Mouse (Mus musculus) liver, embryonic 16.5 days (tissue): ENCODE data around the gene Itga9. TPM values are rescaled to one million over a fixed set of nuclear protein-coding genes. Genes with fewer than 3 reads are reported as not detected.

ENCODE experiments used
- ATAC-seq: fragments of 200-750 bp; cut with Nextera tagmentation; 2 replicates; pipeline ENCODE4 v1.8.0; 2017; ENCODE audit warnings: low read depth, mild to moderate bottlenecking, moderate number of reproducible peaks, moderate library complexity
- H3K27ac ChIP-seq: fragments of 300-500 bp; sonication (generic); 2 replicates; pipeline ENCODE4 v1.5.1; 2014; ENCODE audit warnings: mild to moderate bottlenecking, low read length
- H3K27me3 ChIP-seq: fragments of 300-500 bp; sonication (generic); 2 replicates; pipeline ENCODE4 v1.6.1; 2014; ENCODE audit warnings: low read depth, low read length, mixed read lengths; ENCODE audit not compliant: control insufficient read depth, insufficient read depth
- H3K36me3 ChIP-seq: fragments of 300-500 bp; sonication (generic); 2 replicates; pipeline ENCODE4 v1.6.1; 2014; ENCODE audit warnings: mild to moderate bottlenecking; ENCODE audit not compliant: control insufficient read depth, insufficient read depth
- H3K4me1 ChIP-seq: fragments of 300-500 bp; sonication (generic); 2 replicates; pipeline ENCODE4 v1.6.1; 2014; ENCODE audit warnings: low read depth, low read length, mixed read lengths; ENCODE audit not compliant: control insufficient read depth
- H3K4me2 ChIP-seq: fragments of 300-500 bp; sonication (generic); 2 replicates; pipeline ENCODE4 v1.6.1; 2014; ENCODE audit warnings: low read depth, low read length, mixed read lengths
- H3K4me3 ChIP-seq: fragments of 300-500 bp; sonication (generic); 2 replicates; pipeline ENCODE4 v1.5.1; 2014; ENCODE audit warnings: low read depth, mild to moderate bottlenecking, low read length
- H3K9ac ChIP-seq: fragments of 300-500 bp; sonication (generic); 2 replicates; pipeline ENCODE4 v1.6.1; 2014; ENCODE audit warnings: low read depth, low read length
- H3K9me3 ChIP-seq: fragments of 300-500 bp; sonication (generic); replicated peaks from 2 replicates; pipeline ENCODE4 v1.6.1; 2016; ENCODE audit warnings: low read length; ENCODE audit not compliant: control insufficient read depth
- WGBS: fragments of 180-500 bp; shearing (Covaris S2); extraction: QIAGEN DNeasy Blood & Tissue Kit; methylation state at CpG from one replicate; pipeline ENCODE4 v1.1.7; 2014; ENCODE audit not compliant: insufficient replicate concordance; 5-methylcytosine and 5-hydroxymethylcytosine counted together
- polyA plus RNA-seq: library from polyadenylated mRNA; unstranded; fragments of >200 nt; fragmentation: Nextera tagmentation; extraction: Ambion mirVana; gene quantifications from 2 replicates; pipeline ENCODE4 v1.2.1, GENCODE M21; 2015

The Itga9 gene
- polyA plus RNA-seq, 1 experiment from 2014 or later, result 1.4 TPM

DNA sequence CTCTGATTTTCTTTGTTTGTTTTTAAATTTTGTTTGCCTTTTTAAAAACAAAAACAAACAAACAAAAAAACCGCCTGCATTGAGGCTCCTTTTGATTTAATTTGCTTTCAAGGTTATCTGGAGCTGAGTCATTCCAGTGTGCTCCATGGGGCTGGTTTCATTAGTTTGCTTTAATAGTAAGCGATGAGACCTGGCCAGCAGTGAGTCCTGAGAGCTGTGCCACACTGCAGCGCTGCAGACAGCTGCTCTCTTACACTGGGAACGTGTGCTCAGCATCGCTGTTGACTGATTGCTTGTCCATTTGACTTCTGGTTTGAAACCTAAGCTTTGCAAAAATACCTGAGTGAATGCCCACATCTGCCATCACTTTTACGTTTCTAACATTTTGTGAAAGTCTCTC is 26.1 kb upstream of the Itga9 start:
- Histone ChIP-seq H3K9me3 (no peaks in the 10 kb centered on the region), H3K9ac (no peak overlapping the region), H3K27ac (no peak overlapping the region), H3K27me3 (no peaks in the 10 kb centered on the region), H3K4me3 (no peak overlapping the region), H3K36me3 (peaks cover 5% of the 10 kb centered on the region), H3K4me1 (no peaks in the 10 kb centered on the region), H3K4me2 (no peak overlapping the region)
- ATAC-seq, result no peak
- 78% methylated on average over 6 of the region's 6 CpGs for WGBS

DNA sequence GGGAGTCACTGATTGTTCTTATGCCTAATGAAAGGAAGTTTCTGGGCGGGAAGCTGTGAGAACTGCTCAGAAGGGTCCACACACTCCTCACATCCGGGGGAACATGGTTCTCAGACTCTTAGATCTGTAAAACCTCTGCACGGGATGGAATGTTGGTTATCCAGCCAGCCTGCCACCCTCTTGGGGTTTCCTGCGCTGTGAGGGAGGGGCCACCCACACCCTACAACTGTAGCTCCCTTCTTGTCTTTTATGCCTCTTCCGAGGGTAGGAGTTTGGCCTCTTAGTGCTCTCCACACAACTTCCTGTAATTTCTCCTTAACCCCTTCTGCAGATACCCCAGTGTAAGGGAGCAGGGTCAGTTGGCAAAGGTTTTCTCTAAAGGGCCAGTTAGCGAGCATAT is 23.7 kb upstream of the Itga9 start:
- peak; percentile 16; the same call in 1 of the 2 replicates for ATAC-seq
- H3K27ac ChIP-seq, result no peak overlapping the region
- H3K9me3 ChIP-seq, result no peaks in the 10 kb centered on the region
- H3K4me1 ChIP-seq, result no peaks in the 10 kb centered on the region
- H3K27me3 ChIP-seq, result no peaks in the 10 kb centered on the region
- H3K36me3 ChIP-seq, result peaks cover 5% of the 10 kb centered on the region
- no peak overlapping the region for H3K4me2 ChIP-seq
- no peak overlapping the region for H3K9ac ChIP-seq
- WGBS, result 25% methylated on average over 6 of the region's 6 CpGs
- H3K4me3 ChIP-seq, result no peak overlapping the region

DNA sequence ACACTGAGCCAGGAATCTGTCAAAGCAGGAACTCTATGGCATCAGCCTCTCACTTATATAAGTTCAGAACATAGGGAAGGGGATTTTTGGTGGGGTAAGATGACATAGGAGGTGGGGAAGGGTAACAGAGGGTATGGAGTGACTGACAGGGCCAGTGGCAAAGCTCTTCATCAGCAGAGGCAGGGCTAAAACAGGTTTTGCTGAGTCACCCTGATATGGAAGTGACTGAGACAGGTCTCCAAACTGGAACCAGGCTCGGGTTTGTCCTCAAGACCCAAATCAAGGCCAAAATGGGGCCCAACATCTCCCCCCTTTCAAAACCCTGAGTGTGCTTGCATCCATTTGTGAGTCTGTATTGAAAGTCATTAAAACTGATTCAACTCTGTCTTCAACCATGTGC is 21.7 kb upstream of the Itga9 start:
- 27% methylated on average over 1 of the region's 1 CpGs for whole genome bisulfite sequencing
- Histone ChIP-seq H3K4me2 (no peak overlapping the region), H3K9ac (no peak overlapping the region), H3K27ac (no peak overlapping the region), H3K9me3 (no peaks in the 10 kb centered on the region), H3K27me3 (no peaks in the 10 kb centered on the region), H3K4me3 (no peak overlapping the region), H3K4me1 (no peaks in the 10 kb centered on the region), H3K36me3 (peaks cover 2% of the 10 kb centered on the region; the same call in 1 of the 2 replicates)
- ATAC-seq, result no peak

DNA sequence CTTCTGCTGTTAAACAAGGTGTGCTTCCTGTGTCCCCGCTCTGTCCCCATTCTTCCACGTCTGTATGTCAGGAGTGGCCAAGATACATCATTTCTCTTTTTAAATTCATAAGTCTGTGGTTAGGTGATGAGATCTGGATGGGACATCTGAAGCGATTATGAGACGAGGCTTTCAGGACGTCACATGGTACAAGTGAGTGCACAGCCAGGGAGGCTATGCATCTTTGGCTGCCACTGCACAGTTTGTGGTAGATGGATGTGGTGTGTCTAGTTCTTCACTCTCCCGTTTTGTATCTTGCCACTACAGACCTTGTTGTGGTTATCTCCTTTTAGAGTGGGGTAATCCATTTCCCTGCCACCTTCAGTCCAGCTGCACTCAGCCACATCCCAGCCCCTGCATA is 20.5 kb upstream of the Itga9 start:
- 30% methylated on average over 6 of the region's 6 CpGs for WGBS
- Histone ChIP-seq H3K4me1 (no peaks in the 10 kb centered on the region), H3K36me3 (no peaks in the 10 kb centered on the region; the same call in 1 of the 2 replicates), H3K9ac (no peak overlapping the region), H3K27ac (no peak overlapping the region), H3K27me3 (no peaks in the 10 kb centered on the region), H3K4me2 (no peak overlapping the region), H3K9me3 (no peaks in the 10 kb centered on the region), H3K4me3 (no peak overlapping the region)
- ATAC-seq, result no peak

DNA sequence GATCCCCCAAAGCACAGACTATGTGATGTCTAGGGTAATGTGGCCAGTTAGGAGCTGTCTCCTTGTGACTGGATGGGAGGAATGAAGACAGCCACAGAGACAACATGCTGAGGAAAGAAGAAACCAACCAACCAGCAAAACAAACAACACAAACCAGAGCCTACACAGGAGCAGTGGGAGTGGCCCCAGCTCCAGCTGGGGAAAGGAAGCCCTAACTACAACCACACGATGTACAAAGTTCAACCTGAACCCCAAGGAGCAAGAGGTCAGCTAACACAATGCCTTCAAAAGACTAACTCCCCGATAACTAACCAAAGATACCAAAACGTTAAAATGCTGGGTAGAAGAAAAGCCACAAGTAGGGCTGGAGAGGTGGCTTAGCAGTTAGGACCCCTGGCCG is 19.4 kb upstream of the Itga9 start:
- no peak overlapping the region for H3K27ac ChIP-seq
- ATAC-seq, result no peak
- 48% methylated on average over 4 of the region's 4 CpGs for WGBS
- no peak overlapping the region for H3K9ac ChIP-seq
- no peaks in the 10 kb centered on the region for H3K9me3 ChIP-seq
- no peak overlapping the region for H3K4me3 ChIP-seq
- no peaks in the 10 kb centered on the region for H3K4me1 ChIP-seq
- H3K27me3 ChIP-seq, result no peaks in the 10 kb centered on the region
- H3K36me3 ChIP-seq, result no peaks in the 10 kb centered on the region; the same call in 1 of the 2 replicates
- no peak overlapping the region for H3K4me2 ChIP-seq

DNA sequence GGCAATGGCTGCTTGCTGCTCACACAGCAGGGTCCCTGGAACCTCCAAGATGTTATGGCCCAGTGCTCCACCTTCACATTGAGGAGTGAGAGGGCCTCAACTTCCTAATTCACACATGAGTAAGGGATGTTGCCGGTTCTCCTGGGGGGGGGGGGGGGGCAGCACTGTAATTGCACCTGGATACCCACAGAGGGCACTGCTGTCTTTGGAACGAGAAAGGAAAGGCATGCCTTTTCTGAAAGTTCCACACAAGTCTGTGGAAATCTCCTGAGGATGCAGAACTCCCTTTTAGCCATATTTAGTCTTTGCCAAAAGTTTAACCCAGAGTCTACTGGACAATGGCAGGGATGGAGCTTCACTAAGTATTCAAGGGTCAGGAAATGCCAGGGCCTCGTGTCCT is 17.2 kb upstream of the Itga9 start:
- Histone ChIP-seq H3K27me3 (no peaks in the 10 kb centered on the region), H3K27ac (no peak overlapping the region), H3K36me3 (no peaks in the 10 kb centered on the region), H3K9me3 (no peaks in the 10 kb centered on the region), H3K4me2 (no peak overlapping the region), H3K9ac (no peak overlapping the region), H3K4me1 (no peaks in the 10 kb centered on the region), H3K4me3 (no peak overlapping the region)
- ATAC-seq, result no peak
- WGBS, result 13% methylated on average over 3 of the region's 3 CpGs

DNA sequence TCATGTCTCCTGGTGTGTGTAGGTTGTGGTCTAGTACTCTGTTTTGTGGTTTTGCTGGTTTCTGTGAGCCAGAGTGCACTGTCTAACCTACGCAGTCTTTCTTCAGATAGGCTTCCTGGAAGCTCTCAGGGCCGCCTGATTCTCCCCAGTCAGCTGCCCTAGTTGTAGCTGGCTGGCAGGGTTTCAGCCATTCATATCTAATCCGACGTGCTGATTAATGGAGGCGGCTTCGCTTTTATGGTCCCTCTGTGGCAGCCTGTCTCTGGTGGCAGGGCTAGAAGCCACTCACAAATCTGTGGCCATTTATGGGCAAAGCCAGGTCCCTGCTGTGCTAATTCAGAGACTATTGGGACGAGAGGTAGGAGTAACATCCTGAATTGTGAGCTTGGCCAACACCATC is 16.3 kb upstream of the Itga9 start:
- no peak overlapping the region for H3K4me3 ChIP-seq
- no peak overlapping the region for H3K4me2 ChIP-seq
- H3K4me1 ChIP-seq, result no peaks in the 10 kb centered on the region
- H3K9ac ChIP-seq, result no peak overlapping the region
- no peaks in the 10 kb centered on the region for H3K9me3 ChIP-seq
- no peaks in the 10 kb centered on the region for H3K36me3 ChIP-seq
- no peaks in the 10 kb centered on the region for H3K27me3 ChIP-seq
- no peak overlapping the region for H3K27ac ChIP-seq
- no peak for ATAC-seq
- WGBS, result 23% methylated on average over 7 of the region's 7 CpGs

DNA sequence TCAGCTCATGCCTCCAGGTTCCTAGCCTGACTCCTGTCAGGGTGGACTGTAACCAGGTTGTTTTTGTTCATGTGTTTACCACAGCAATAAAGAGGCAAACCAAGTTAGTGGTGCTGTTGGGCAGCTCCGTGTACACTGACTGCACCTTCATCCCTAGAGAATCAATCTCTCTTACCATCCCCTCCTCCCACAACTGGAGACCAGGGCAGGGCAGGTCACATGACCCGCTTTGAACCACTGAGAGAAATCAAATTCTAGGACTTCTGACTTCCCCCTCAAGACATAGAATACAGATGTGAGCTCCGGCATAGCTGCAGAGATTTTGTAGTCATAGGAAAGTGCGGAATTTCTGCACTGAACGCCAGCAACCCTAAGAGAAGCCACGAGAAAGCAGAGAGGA is 14.9 kb upstream of the Itga9 start:
- H3K27me3 ChIP-seq, result no peaks in the 10 kb centered on the region
- H3K4me1 ChIP-seq, result no peaks in the 10 kb centered on the region
- no peaks in the 10 kb centered on the region for H3K9me3 ChIP-seq
- H3K4me2 ChIP-seq, result no peak overlapping the region
- no peak overlapping the region for H3K4me3 ChIP-seq
- H3K27ac ChIP-seq, result no peak overlapping the region
- WGBS, result 66% methylated on average over 6 of the region's 6 CpGs
- H3K36me3 ChIP-seq, result no peaks in the 10 kb centered on the region
- H3K9ac ChIP-seq, result no peak overlapping the region
- ATAC-seq, result no peak

DNA sequence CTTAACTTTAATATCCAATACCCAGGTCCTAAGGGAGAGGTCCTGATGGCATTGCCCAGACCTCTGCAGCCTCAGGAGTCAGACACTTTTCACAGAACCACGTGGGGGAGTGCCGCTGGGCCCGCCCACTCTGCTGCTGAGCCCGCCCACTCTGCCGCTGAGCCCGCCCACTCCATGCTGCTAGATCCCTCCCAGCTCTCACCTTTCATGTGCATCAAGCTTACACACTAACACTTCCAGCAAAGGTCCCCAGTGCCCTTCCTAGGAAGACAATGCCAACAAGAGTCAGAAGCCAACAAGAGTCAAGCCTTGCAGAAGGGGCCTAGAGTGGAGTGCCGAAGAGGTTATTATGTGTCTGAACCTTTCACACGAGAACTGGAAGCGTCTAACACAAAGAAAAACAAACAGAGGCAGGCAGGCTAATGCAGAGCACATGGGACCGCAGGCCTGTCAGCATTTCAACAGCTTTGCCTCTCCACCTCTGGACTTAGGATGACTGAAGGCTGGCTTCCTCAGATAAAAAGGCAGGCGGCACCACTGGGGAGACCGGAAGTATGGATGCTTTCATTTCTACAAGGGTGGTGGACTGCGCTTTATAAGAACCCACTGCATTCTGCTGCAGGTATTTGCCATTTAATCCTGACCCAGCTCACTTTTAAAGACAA is 13.8 kb upstream of the Itga9 start:
- Histone ChIP-seq H3K4me3 (no peak overlapping the region), H3K4me2 (no peak overlapping the region; the same call in 1 of the 2 replicates), H3K9ac (no peak overlapping the region), H3K27me3 (no peaks in the 10 kb centered on the region), H3K9me3 (no peaks in the 10 kb centered on the region), H3K4me1 (no peaks in the 10 kb centered on the region), H3K36me3 (no peaks in the 10 kb centered on the region), H3K27ac (no peak overlapping the region)
- peak; percentile 30; the same call in 1 of the 2 replicates for ATAC-seq
- 38% methylated on average over 13 of the region's 13 CpGs for WGBS
